Mouse (Mus musculus) gastrocnemius, adult 2 months (tissue): ENCODE data around the gene Gm10681. TPM values are rescaled to one million over a fixed set of nuclear protein-coding genes. Genes with fewer than 3 reads are reported as not detected.
"Not testable (repeated sequence)": the region's sequence is repeated elsewhere in the genome, so short reads cannot be mapped to it uniquely, and the experiment has no call there.

Source experiments
- DNase-seq: peaks from one replicate; pipeline ENCODE4 v3.0.0; 2022
- H3K27ac ChIP-seq: fragments of 200-600 bp; 2 replicates; pipeline ENCODE4 v1.8.1; 2022; ENCODE audit warnings: mild to moderate bottlenecking
- H3K4me3 ChIP-seq: fragments of 200-600 bp; 2 replicates; pipeline ENCODE4 v1.8.1; 2022; ENCODE audit warnings: mild to moderate bottlenecking, moderate library complexity
- intact Hi-C: fragments of 180-260 bp; cut with DNase I; formaldehyde crosslinking; loops from one replicate; pipeline ENCODE4 v1.15.1; 2025
- total RNA-seq, 2 experiments: library from RNA; stranded (reverse); gene quantifications; 2 replicates each; pipeline ENCODE4 v1.2.3; 2021

Gm10681 gene
- total RNA-seq, 2 experiments from 2014 or later: not detected

DNA sequence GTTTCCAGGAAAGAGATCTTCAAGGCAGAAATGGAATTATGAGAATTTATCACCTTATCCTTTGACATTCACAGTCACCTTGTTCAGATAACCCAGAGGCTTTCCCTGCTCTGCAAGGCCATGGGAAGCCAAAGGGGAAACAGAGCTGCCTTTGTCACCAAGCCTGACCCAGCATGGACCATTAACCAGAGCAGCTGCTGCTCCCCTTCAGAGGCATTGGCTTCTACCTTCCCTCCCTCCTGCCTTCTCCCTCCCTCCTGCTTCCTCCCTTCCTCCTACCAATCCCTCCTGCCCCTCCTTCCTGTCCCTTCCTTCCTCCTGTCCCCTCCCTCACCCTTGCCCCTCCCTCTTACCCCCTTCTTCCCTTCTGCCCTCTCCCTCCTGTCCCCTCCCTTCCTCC is 41.0 kb downstream of the Gm10681 start:
- H3K27ac ChIP-seq, DNase-seq, intact Hi-C loops, H3K4me3 ChIP-seq: not testable (repeated sequence)

- H3K4me3 ChIP-seq, intact Hi-C loops, DNase-seq, H3K27ac ChIP-seq: not testable (repeated sequence)
Observed at GRCm38 (mm10) chr3:98524978-98525377, 63.6 kb downstream of the Gm10681 start.

DNA sequence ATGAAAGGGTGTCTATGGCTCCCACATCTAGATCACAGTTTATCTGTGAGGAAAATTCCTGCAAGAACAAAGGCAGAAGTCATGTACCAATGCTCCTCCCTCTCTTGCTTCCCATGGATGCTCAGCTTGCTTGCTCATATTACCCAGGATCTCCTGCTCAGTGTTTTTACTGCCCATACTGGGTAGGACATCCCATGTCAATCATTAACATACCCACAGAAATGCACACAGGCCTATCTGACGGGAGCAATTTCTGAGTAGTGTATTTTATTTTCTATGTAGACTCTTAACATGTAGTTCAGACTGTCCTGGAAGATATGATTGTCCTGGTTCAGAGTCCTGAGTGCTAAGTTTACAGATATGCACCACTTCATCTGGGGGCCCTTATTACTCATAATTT is 64.1 kb downstream of the Gm10681 start:
- H3K27ac ChIP-seq, H3K4me3 ChIP-seq, intact Hi-C loops, DNase-seq: not testable (repeated sequence)

DNA sequence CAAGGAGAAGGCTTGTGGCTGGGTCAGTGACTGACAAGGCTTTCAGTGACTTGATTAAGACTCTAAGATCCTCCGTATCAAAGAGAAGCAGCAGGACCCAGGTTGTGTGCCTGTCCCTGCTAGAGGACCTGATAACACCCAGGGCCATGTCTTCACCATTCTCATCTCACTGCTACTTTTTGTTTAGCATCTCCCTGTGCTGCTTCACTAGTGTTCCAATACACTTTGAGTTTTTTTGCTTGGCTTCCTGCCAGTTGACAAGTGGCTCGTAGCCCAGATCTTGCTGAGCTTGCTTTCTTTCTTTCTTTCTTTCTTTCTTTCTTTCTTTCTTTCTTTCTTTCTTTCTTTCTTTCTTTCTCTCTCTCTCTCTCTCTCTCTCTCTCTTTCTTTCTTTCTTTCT is 65.8 kb downstream of the Gm10681 start:
- not testable (repeated sequence) for H3K4me3 ChIP-seq

DNA sequence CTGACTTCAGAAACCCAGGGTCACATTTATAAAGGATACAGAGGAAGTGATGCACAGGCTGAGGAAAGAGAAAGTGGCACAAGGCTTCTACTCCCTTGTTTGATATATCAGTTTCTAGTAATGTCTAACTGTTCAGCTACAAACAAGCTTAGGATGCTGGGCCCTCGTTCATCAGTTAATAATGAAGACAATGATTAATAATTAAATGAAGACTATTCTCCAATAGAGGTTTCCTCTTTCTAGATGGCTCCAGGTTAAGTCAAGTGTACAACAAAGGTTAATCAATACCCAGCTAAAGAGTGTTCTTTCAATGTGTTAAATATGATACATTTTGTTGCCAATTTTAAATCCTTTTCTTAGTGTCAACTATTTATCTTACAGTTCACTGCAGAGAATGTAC is 78.2 kb downstream of the Gm10681 start, which contains the start of gene Hsd3b4:
Hsd3b4 (minus strand) TSS at position 101 of the 400 bp plus-strand sequence.
- H3K27ac ChIP-seq, intact Hi-C loops, DNase-seq, H3K4me3 ChIP-seq: not testable (repeated sequence)

More for the DNA sequence above, 65.8 kb downstream of the Gm10681 start:
- intact Hi-C loops, DNase-seq, H3K27ac ChIP-seq: not testable (repeated sequence)

DNA sequence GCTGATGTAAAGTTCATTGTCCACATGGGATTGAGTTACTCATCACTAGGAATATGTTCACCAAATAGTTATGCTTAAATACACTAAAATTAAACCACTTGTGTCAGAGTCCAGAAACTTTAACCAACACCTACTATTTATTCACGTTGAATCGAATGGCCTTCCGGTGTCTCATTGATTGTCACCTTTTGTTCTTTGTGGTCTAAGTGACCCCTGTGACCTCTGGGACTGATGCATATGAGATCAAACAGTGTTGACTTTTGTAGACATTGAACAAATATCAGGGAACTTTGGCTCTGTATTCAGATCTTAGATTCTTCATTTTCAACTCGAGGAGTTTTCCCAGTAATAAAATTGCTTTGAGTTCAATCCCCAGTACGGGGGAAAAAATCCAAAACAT is 81.4 kb downstream of the Gm10681 start:
- DNase-seq, intact Hi-C loops: not testable (repeated sequence)

More for the DNA sequence above, 81.4 kb downstream of the Gm10681 start:
- H3K4me3 ChIP-seq, H3K27ac ChIP-seq: not testable (repeated sequence)

Other genes with a start within 250 kb of the Gm10681 start
- gene Phgdh, start 248.8 kb downstream of the Gm10681 start, total RNA-seq: 1 to 10 TPM; 1.1 to 1.9 TPM
- gene Zfp697, start 206.3 kb downstream of the Gm10681 start, total RNA-seq: 1 to 10 TPM; 1.1 to 1.6 TPM
- not detected for gene Gm4450, start 131.7 kb downstream of the Gm10681 start, total RNA-seq
- not detected for gene Hsd3b4, start 78.3 kb downstream of the Gm10681 start, total RNA-seq
- not detected for gene Hsd3b5, start 41.4 kb upstream of the Gm10681 start, total RNA-seq
- not detected for gene Hsd3b2, start 135.7 kb upstream of the Gm10681 start, total RNA-seq
- not detected for gene Hsd3b3, start 174.3 kb upstream of the Gm10681 start, total RNA-seq
- gene Hsd3b6, start 225.6 kb upstream of the Gm10681 start, total RNA-seq: not detected